Mouse (Mus musculus) CD4-positive, CD25-positive, alpha-beta regulatory T cell, adult 2 months (primary cell): Measurements from ENCODE around the gene Stip1.
"Not testable (repeated sequence)": the region's sequence is repeated elsewhere in the genome, so short reads cannot be mapped to it uniquely, and the experiment has no call there.

ENCODE experiments used
- DNase-seq: peaks from one replicate; pipeline ENCODE4 v3.0.0-alpha.2; 2012; ENCODE audit warnings: low read depth, low spot score

Gene Stip1

DNA sequence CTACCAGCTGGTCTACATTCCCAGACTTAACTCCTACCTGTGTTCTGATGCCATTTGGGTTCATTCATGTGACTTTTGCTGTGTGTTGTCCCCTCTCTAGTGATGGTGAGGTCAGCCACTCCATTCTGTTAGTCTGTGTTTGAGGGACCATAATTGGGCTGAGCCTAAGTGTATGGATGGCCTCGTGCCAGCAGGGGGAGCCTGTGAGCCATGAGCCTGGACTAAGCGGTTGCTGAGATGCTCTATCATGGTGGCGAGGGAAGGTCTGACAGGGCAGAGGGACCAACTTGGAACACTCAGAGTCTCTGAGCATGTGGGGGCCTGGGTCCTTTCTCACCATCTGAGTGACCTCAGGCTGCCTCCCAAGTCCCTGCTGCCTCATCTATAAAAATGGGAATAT, 24.8 kb upstream of the Stip1 start:
- peak; percentile 91 for DNase-seq

DNA sequence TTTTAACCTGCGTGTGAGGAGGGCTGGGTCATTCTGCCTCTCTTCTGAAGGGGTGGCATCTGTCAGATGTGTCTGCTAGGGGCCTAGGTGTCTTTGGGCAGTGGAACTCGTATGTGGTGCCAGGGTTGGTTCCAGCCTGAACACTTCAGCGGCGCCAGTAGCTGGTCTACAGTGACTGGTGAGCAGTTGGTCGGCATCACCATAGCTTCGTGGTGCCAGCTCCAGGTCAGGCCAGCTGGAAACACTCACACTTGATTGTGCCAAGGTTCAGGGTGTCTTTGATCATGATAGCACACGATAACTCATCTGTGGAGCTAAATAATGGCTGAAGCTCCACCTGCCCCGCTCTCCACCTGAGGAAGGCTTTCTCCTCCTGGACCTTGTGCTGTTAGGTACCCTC, 23.1 kb upstream of the Stip1 start:
- DNase-seq, result no peak

DNA sequence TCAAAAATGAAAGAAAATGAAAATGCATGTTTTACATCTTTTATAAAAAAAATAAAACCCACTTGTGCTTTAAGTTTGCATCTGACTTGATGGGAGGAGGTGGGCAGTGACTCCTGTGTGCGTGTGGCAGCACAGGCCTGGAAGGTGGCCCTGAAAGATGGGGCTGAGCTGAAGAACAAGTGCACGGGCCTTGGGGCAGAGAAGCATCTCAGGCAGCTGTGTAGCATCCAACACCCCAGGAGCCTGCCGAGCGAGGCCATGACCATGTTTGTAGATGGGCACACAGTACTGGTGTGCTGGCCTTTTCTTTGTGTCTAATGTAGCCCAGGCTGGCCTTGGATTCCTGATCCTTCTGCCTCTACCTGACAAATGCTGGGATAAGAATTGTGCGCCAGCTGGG, 22.3 kb upstream of the Stip1 start:
- DNase-seq, result no peak

DNA sequence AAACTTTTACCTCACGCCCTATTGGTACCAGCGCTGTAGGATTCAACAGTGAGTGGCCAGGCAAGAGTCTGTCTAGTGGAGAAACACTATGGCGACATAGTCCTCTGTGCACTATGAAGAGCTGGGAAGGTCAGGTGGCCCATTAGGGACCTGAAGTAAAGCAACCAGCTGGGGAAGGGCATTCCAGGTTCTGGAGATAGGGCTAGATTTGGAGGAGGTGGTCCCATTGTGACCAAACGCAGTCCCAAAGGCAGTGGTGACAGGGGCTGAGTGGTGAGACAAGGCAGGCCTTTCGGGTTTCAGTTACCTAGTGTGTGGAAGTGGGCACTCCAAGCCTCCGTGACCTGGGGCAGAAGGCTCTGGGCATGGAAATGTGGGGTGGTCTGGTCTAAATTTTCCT, 18.8 kb upstream of the Stip1 start:
- DNase-seq, result no peak

DNA sequence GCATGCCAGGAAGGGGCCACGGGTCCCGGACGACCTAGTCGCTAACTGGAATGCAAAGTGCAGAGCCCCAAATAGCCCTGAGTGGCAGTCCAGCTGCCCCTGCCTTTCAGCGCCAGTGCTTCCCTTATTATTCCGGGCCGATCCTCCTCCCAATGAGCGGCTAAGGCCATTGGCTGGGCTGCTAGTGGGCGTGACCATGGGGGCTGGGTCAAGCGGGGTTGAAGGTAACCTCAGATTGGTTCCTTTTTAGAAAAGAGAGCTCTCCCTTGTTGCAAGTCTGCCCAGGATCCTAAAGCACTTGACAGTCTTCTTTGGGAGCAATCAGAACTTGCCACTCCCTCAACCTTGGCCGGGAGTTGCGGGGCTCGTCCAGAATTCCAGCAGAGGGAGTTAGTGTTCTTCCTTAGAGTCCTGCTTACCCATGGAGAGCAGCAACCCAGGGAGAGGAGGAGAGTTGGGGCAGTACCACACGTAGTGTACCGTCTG, 18.0 kb upstream of the Stip1 start:
- peak; percentile 78 for DNase-seq

DNA sequence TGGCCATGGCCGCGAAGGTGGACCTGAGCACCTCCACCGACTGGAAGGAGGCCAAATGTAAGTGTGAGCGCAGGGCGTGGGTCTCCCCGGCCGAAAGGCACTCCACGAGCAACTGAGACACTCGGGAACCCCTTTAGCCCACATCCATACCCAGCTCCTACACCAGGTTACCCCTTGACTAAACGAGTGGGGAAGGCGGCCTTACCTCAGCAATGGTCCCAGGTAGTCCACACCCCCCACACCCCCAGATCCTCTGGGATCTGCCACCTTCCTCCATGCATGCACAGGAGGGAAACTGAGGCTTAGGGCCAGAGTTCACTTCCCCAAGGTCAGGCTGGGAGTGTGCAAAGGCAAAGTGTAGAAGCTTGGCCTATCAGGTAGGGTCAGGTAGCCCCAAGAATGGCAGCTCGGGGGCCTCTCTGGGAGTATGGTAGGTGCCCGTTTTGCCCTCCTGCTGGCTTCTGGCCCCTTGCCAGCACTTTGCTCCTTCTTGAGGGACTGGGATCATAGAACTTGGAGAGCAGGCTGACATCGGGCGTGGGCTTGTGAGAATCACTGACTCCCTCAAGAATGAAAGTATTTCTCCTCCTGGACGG, 17.5 kb upstream of the Stip1 start:
- no peak for DNase-seq

DNA sequence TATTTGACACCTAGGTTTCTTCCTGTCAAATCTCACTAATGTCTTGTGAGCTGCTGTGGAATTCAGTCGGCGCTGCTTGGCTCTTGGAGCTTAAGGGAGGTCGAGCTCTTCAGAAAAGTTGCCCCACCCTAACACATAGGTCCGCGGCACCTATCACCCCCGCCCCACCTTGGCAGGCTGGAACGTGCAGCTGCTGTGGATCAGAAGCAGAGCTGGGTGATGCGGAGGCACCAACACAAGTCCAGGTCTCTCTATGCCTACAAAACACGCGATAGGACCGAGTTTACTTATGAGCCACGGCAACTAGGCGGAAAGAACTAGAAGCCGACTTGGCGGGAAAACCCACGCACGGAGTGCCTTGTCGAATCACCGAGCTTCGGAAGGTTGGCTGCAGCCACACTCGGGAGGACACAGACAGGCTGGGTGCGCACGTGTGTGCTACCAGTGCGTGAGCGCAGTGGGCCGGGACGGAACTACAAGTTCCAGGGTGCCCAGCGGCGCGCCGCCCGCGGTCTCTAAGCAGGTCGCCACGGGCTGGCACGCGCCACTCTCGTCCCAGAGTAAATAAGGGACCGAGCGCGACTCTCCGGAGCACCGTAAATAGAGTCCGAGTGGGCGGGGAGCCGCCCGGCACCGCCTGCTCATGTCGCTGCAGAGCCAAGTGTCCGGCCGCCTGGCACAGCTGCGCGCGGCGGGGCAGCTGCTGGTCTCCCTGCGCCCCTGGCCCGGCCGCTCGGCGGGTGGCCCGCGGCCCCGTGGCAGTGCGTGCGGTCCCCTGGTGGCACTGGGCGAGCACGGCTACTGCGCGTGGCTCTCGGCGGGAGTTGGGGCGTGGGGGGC, 16.7 kb upstream of the Stip1 start, which contains the start of gene Macrod1:
Gene Macrod1 (plus strand): TSS at position 563 of the 840 bp plus-strand sequence.
- peak; percentile 86 for DNase-seq

DNA sequence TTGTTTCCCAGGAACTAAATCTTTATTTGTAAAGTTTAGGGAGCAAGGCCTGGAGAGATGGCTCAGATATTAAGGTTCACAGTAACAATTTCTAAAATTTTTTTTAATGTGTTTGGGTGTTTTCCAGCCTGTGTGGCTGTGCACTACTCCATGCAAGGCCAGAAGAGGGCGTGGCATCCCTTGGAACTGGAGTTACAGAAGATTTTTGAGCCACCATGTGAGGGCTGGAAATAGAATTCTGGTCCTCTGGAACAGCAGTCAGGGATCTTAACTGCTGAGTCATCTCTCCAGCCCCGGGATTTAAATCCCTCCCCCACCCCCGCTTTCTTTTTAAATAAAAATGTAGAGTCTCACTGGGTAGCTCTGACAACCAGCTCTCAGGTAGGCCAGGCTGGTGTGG, 15.4 kb upstream of the Stip1 start:
- peak; percentile 20 for DNase-seq

DNA sequence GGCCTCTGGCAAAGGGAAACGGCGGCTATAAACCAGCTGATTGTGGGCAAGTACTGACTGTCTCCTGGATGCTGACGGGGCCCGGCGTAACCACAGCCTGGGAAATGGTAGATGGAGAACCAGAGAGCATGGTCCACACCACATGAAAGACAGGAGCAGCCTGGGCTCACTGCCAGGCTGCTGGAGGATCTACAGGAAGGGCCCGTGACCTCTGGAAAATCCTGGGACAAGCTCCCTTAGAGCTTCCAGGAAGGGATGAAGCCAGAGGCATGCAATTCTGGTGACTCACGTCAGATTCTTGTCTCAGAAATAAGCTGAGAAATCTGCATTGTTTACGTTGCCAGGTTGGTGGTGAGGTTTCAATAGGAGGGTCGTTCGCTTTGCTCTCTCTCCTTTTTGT, 15.0 kb upstream of the Stip1 start:
- no peak for DNase-seq

DNA sequence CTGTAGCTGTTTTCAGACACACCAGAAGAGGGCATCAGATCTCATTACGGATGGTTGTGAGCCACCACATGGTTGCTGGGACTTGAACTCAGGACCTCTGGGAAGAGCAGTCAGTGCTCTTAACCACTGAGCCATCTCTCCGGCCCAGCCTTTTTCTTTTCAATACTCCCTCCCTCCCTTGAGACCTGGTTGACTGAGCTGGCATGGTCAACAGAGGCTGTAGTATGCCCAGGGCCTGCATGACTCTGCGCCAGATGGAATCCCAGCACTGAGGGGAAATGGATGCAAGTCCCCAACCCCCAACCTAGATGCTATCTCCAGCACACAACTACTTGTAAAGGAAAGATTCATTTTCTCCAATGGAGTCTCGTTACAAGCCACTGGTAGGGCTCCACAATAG, 13.6 kb upstream of the Stip1 start:
- DNase-seq, result not testable (repeated sequence)

DNA sequence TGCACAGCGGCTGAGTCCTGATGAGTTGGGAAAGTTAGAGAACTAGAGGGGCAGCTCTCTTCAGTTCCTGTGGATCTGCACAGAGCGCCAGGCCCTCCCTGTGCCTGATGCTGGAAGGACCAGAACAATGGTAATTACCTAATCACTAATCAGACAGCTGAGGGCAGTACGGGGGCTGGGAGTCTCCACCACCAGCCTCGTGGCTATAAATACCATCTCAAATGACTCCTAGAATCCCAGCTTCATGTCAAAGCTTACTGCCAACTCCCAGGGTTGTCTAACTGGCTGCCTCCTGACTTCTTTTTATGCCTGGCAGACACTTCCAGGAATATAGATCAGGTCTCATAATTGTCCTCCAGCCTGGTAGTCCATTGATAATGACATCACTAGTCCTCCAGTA, 4.9 kb upstream of the Stip1 start:
- no peak for DNase-seq

DNA sequence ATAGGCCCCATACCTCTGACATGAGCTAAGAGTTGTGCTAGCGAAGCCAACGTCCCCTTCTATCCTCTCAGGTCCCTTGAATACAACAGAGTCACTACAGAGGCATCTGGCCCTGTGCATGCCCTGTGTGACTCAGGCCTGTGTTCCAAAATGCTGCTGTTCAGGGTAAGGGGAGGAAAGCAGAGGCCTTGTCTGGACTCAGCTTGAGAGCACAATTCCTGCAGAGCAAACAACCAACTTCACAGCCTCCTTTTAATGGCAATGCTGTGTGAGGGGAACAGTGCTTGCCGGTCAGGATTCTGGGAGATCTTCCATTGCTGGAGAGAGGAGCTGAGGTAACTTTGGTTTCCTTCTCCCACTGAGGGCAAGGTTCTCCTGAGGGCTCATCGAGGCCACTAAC, 4.5 kb upstream of the Stip1 start:
- no peak for DNase-seq

DNA sequence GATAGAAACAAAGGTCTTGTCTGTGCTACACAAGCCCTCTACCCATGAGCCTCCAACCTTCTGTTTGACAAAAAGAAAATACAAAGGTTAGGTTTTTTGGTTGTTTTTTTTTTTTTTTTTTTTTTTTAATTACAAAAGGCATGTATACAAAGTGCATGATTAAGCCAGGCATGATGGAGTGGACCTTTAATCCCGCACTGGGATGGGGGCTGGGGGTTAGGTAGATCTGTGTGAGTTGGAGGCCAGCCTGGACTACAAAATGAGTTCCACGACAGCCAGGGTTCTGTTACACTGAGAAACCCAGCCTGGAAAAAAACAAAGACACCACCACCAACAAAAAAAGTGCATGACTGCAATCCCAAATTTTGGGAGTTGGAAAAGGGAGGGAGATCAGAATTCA, 1.4 kb upstream of the Stip1 start:
- DNase-seq, result no peak

DNA sequence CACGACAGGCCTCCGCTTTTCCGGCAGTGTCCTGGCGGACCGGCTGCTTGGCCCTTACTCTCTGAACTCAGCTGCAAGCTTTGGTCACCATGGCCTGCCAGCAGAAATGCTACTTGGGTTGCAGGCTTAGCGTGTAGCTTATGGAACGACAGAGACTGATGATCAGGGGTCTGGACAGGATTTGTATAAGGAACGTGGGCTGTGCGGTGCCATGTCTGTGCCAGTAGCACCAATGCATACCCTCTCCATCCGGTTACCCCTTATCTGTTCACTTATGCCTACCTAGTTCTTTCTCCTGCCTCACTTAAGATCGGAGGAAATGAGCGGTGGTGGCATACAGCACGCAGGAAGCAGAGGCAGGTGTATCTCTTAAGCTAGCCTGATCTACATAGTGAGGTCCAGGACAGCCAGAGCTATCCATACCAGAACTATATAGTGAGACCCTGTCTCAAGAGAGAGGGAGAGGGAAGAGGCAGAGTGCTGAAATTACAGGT, 917 bp upstream of the Stip1 start:
- DNase-seq, result peak; percentile 60

DNA sequence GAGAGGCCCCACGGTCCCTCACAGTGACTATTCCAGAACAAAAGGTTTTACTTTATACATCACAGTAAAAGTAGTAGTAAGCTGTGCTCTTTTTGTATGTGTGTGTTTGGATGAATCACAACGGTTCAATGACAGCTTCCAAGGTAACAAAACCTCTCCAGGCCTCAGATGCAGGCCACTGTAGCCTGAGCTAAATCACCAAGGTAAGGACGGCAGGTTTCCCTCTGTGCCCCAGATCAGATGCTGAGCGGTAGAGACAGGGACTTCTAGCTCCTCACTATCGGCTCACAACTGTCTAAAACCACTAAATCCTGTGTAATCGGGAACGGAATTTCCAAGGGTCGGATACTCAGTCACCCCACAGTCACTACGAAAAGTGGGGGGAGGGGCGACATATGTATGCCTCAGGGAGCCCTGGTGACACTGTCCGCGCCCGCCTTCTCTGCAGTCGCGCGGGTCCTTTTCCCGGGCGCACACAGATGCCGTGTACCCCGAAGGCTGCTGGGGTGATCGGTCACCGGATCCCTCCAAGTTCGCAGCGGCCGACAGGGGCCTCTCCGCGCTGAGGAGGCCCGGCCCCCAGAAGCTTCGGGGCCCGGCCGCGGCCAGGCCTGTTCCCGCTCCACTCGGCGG, 563 bp downstream of the Stip1 start:
- peak; percentile 80 for DNase-seq

DNA sequence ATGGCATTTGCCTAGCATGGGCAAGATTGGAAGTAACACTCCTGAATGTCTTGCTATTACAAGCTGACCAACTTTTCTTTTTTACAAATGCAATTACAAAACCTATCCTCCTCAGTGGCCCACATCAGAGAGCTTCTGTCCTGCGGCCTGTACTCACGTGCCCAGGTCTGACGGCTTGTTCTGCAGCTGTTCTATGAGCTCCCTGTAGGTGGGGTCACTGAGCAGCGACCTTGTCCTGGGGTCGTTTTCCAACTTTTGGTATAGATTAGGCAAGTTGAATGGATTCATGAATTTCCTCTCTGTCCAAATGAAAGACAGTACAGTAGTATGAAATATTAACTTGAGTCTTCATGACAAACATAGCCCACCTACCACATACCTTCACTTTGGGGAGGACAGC, 5.8 kb downstream of the Stip1 start:
- peak; percentile 20 for DNase-seq

DNA sequence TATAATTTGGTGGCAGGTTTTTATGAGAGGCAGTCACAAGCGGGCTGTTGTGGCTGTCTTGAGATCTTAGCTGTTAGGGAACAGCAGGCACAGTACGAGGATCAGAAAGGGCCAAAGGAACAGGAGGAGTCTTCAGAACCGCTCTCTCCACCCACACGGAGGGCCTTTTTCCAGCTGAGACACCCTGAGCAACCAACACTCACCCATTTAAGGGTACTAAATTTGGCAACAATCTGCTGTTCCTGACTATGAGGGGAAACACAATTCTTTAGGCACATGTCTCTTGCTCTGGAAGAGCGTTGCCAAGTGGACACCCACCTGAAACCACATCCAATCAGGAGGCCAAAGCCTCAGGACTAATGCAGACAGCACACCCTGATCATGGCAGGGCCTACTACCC, 10.2 kb downstream of the Stip1 start:
- DNase-seq, result no peak

DNA sequence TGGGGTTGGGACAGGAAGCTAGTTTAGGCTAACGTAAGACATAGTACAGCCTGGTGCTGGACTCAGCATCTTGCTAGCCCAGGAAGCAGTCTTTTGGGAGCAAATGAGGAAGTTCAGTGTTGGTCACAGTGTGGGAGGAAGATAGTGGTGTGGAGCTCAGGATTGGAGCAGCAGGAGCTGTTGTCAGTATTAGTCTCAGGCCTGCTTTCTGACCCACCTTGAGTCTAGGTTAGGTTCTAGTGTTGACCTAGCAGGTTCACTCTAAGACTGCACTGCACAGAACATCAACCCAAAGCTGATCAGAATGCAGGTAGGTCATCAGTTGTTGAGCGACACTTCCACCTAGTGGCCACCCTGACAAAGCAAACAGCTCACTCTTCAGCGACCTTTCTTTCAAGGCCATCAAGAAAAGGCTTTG, 19.5 kb downstream of the Stip1 start:
- DNase-seq, result peak; percentile 90

DNA sequence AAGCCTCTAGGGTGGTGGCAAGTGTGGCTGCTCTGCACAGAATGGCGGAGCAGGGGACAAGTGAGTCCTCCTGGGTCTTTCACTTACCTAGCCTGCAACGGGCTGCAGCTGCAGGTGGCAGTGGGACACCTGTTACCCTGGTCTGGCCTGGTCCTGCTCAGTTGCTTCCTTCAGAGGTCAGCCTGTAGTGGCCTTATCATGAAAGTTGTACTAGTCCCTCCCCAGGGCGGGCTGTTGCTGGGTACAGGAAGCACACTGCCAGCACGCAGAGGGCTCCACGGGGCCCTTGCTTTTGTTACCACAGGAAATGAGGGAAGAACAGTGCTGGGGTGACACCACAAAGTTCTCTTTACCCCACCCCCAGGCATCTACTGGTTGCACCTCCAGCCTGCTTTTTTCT, 20.6 kb downstream of the Stip1 start, which contains the start of gene Fermt3:
Gene Fermt3 (minus strand): TSS at position 279 of the 400 bp plus-strand sequence.
- peak; percentile 88 for DNase-seq

DNA sequence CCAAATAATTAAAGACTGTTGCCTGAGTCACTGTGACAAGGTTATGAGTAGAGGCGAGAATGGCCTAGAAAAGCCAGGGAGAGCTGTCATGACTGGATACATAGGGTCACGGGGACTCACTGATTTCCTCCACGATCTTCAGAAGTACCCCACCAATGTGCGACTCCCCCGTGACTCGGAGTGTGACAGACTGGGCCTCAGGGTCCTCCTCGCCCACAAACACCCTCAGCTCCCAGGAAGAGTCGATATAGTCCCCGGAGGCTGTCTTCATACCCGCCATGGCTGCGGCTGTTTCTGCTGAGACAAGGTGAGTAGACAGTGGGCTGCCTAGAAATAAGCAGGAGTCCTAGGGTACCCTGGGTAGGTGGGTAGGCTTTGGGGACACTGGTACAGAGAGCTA, 21.2 kb downstream of the Stip1 start:
- DNase-seq, result peak; percentile 31

DNA sequence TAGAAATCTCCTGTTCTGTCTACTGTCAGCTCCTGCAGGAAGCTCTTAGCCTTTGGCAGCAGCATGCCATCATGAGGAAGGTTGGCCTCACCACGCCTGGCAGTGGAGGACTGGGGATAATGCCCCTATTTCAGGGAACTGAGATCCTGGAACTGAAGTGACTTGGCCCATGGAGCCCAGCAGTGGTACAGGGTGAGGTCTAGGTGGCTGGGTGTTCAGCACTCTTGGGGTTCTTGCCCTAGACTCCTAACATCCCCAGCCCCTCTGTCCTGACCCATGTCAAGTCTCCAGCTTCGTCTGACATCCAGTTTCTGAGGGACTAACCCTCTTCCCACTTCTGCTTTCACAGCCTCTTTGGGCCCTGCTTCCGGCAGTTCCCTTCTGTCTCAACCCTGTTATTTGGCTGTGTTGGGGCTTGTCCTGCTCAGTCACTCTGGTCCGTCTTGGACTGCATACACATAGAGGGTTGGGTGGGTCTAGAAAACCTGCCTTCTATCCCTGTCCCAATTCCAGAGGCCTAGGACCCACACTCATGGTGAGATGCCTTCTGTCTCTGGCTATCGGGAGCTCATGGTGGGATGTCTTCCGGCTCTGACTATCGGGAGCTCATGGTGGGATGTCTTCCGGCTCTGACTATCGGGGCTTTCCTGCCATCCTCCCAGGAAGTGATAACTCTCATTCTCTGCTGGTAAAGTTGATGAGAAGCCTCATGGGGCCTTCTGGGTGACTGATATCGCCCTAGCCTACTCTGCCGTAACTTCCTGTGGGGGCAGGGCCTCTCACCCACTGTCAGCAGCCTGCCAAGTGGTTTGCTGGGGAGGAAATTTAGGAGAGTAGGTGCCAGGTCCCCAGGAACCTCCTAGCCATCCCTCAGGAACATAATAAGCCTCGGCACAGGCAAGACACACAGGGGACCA, 22.0 kb downstream of the Stip1 start:
- peak; percentile 87 for DNase-seq
